Mouse (Mus musculus) midbrain, embryonic 11.5 days (tissue): ENCODE data around the gene Pard3. TPM values are rescaled to one million over a fixed set of nuclear protein-coding genes. Genes with fewer than 3 reads are reported as not detected.

ENCODE experiments used
- ATAC-seq: fragments of 200-750 bp; cut with Nextera tagmentation; 2 replicates; pipeline ENCODE4 v1.8.0; 2017; ENCODE audit warnings: moderate TSS enrichment, moderate library complexity; ENCODE audit not compliant: low FRiP score
- DNase-seq: peaks from one replicate; pipeline ENCODE4 v3.0.0; 2015; ENCODE audit warnings: low spot score; ENCODE audit errors: missing footprints
- H3K27ac ChIP-seq: fragments of 300-500 bp; sonication (generic); 2 replicates; pipeline ENCODE4 v1.5.1; 2014; ENCODE audit warnings: low read depth, low read length
- H3K27me3 ChIP-seq: fragments of 300-500 bp; sonication (generic); 2 replicates; pipeline ENCODE4 v1.6.1; 2014; ENCODE audit warnings: mild to moderate bottlenecking, low read length, moderate library complexity, mixed read lengths; ENCODE audit not compliant: control insufficient read depth, insufficient read depth
- H3K36me3 ChIP-seq: fragments of 300-500 bp; sonication (generic); 2 replicates; pipeline ENCODE4 v1.6.1; 2014; ENCODE audit warnings: mild to moderate bottlenecking, low read length, moderate library complexity, mixed read lengths; ENCODE audit not compliant: control insufficient read depth, insufficient read depth
- H3K4me1 ChIP-seq: fragments of 300-500 bp; sonication (generic); 2 replicates; pipeline ENCODE4 v1.6.1; 2014; ENCODE audit warnings: low read length; ENCODE audit not compliant: control insufficient read depth, insufficient read depth
- H3K4me2 ChIP-seq: fragments of 300-500 bp; sonication (generic); 2 replicates; pipeline ENCODE4 v1.6.1; 2014; ENCODE audit warnings: mild to moderate bottlenecking, moderate library complexity
- H3K4me3 ChIP-seq: fragments of 300-500 bp; sonication (generic); 2 replicates; pipeline ENCODE4 v1.5.1; 2014; ENCODE audit warnings: low read depth, low read length
- H3K9ac ChIP-seq: fragments of 300-500 bp; sonication (generic); 2 replicates; pipeline ENCODE4 v1.6.1; 2014; ENCODE audit warnings: low read length
- H3K9me3 ChIP-seq: fragments of 300-500 bp; sonication (generic); 2 replicates; pipeline ENCODE4 v1.6.1; 2016; ENCODE audit warnings: low read length; ENCODE audit not compliant: control insufficient read depth
- WGBS: fragments of 180-500 bp; shearing (Covaris S2); extraction: QIAGEN DNeasy Blood & Tissue Kit; methylation state at CpG from one replicate; pipeline ENCODE4 v1.1.7; 2014; 5-methylcytosine and 5-hydroxymethylcytosine counted together
- polyA plus RNA-seq: library from polyadenylated mRNA; unstranded; fragments of >200 nt; fragmentation: Nextera tagmentation; extraction: Ambion mirVana; gene quantifications from 2 replicates; pipeline ENCODE4 v1.2.1, GENCODE M21; 2014

The Pard3 gene
- polyA plus RNA-seq, 1 experiment from 2014 or later: 30.4 TPM

- DNase-seq (no peak), ATAC-seq (no peak)
- no peak overlapping the region for H3K4me2 ChIP-seq
- no peak overlapping the region for H3K4me3 ChIP-seq
- no peaks in the 10 kb centered on the region for H3K9me3 ChIP-seq
- peaks cover 4% of the 10 kb centered on the region; the same call in 1 of the 2 replicates for H3K4me1 ChIP-seq
- no peak overlapping the region for H3K9ac ChIP-seq
- no peaks in the 10 kb centered on the region for H3K36me3 ChIP-seq
- H3K27me3 ChIP-seq: no peaks in the 10 kb centered on the region
- 83% methylated on average over 8 of the region's 8 CpGs for WGBS
- no peak overlapping the region for H3K27ac ChIP-seq
Measured at GRCm38 (mm10) chr8:127535192-127535845, 471.6 kb downstream of the Pard3 start.

GRCm38 (mm10) chr8:127535846-127536220 is 472.1 kb downstream of the Pard3 start:
- Histone ChIP-seq H3K4me2 (no peak overlapping the region), H3K27me3 (no peaks in the 10 kb centered on the region), H3K4me1 (peaks cover 4% of the 10 kb centered on the region; the same call in 1 of the 2 replicates), H3K4me3 (no peak overlapping the region), H3K9me3 (no peaks in the 10 kb centered on the region), H3K36me3 (no peaks in the 10 kb centered on the region), H3K9ac (no peak overlapping the region), H3K27ac (no peak overlapping the region)
- ATAC-seq (no peak), DNase-seq (no peak)
- WGBS: 76% methylated on average over 1 of the region's 1 CpGs

- DNase-seq (no peak), ATAC-seq (no peak)
- Histone ChIP-seq H3K9ac (no peak overlapping the region), H3K4me3 (no peak overlapping the region), H3K4me1 (peaks cover 4% of the 10 kb centered on the region; the same call in 1 of the 2 replicates), H3K4me2 (no peak overlapping the region), H3K27ac (no peak overlapping the region), H3K36me3 (no peaks in the 10 kb centered on the region), H3K9me3 (no peaks in the 10 kb centered on the region), H3K27me3 (no peaks in the 10 kb centered on the region)
- 90% methylated on average over 3 of the region's 3 CpGs for WGBS
Measured at GRCm38 (mm10) chr8:127539803-127540202, 476.1 kb downstream of the Pard3 start.

GRCm38 (mm10) chr8:127540273-127540672 is 476.6 kb downstream of the Pard3 start:
- Histone ChIP-seq H3K4me2 (no peak overlapping the region), H3K36me3 (no peaks in the 10 kb centered on the region), H3K27ac (no peak overlapping the region), H3K27me3 (no peaks in the 10 kb centered on the region), H3K9ac (no peak overlapping the region), H3K9me3 (no peaks in the 10 kb centered on the region), H3K4me1 (0 out of 2 replicates have a peak, but pooled peaks cover under 1% of the 10 kb centered on the region), H3K4me3 (no peak overlapping the region)
- WGBS: 85% methylated on average over 3 of the region's 3 CpGs
- DNase-seq (no peak), ATAC-seq (no peak)

- Histone ChIP-seq H3K27me3 (no peaks in the 10 kb centered on the region), H3K4me1 (no peaks in the 10 kb centered on the region), H3K36me3 (no peaks in the 10 kb centered on the region), H3K4me3 (no peak overlapping the region), H3K9ac (no peak overlapping the region), H3K9me3 (no peaks in the 10 kb centered on the region), H3K27ac (no peak overlapping the region), H3K4me2 (no peak overlapping the region)
- WGBS: 81% methylated on average over 2 of the region's 2 CpGs
- DNase-seq (no peak), ATAC-seq (no peak)
Measured at GRCm38 (mm10) chr8:127542162-127542561, 478.5 kb downstream of the Pard3 start.

- Histone ChIP-seq H3K27me3 (no peaks in the 10 kb centered on the region), H3K4me2 (no peak overlapping the region), H3K4me1 (no peaks in the 10 kb centered on the region), H3K27ac (no peak overlapping the region), H3K9me3 (no peaks in the 10 kb centered on the region), H3K4me3 (no peak overlapping the region), H3K36me3 (no peaks in the 10 kb centered on the region), H3K9ac (no peak overlapping the region)
- DNase-seq (no peak), ATAC-seq (no peak)
- 80% methylated on average over 7 of the region's 7 CpGs for WGBS
Measured at GRCm38 (mm10) chr8:127543676-127544075, 480.0 kb downstream of the Pard3 start.

GRCm38 (mm10) chr8:127546161-127546560 is 482.5 kb downstream of the Pard3 start:
- H3K4me2 ChIP-seq: no peak overlapping the region
- no peak overlapping the region for H3K9ac ChIP-seq
- no peaks in the 10 kb centered on the region for H3K4me1 ChIP-seq
- ATAC-seq: no peak
- H3K27me3 ChIP-seq: no peaks in the 10 kb centered on the region
- no peak for DNase-seq
- H3K36me3 ChIP-seq: no peaks in the 10 kb centered on the region
- 95% methylated on average over 2 of the region's 2 CpGs for WGBS
- H3K4me3 ChIP-seq: no peak overlapping the region
- H3K27ac ChIP-seq: no peak overlapping the region
- H3K9me3 ChIP-seq: no peaks in the 10 kb centered on the region

GRCm38 (mm10) chr8:127550928-127551327 is 487.2 kb downstream of the Pard3 start:
- Histone ChIP-seq H3K4me2 (no peak overlapping the region), H3K9ac (no peak overlapping the region), H3K9me3 (no peaks in the 10 kb centered on the region), H3K36me3 (no peaks in the 10 kb centered on the region), H3K4me1 (no peaks in the 10 kb centered on the region), H3K27ac (no peak overlapping the region), H3K27me3 (no peaks in the 10 kb centered on the region), H3K4me3 (no peak overlapping the region)
- WGBS: 81% methylated on average over 4 of the region's 4 CpGs
- DNase-seq: no peak
- no peak for ATAC-seq

GRCm38 (mm10) chr8:127552161-127552595 is 488.5 kb downstream of the Pard3 start:
- no peak overlapping the region for H3K27ac ChIP-seq
- no peak for DNase-seq

More at GRCm38 (mm10) chr8:127552161-127552595, 488.5 kb downstream of the Pard3 start:
- peak; percentile 59; the same call in 1 of the 2 replicates for ATAC-seq
- Histone ChIP-seq H3K27me3 (no peaks in the 10 kb centered on the region), H3K4me1 (peaks cover 7% of the 10 kb centered on the region), H3K36me3 (no peaks in the 10 kb centered on the region), H3K4me2 (no peak overlapping the region), H3K9me3 (no peaks in the 10 kb centered on the region), H3K4me3 (no peak overlapping the region), H3K9ac (no peak overlapping the region)
- WGBS: 67% methylated on average over 11 of the region's 11 CpGs
